Mouse (Mus musculus) ES-E14 (cell line): ENCODE data around the gene Mbd5. TPM values are rescaled to one million over a fixed set of nuclear protein-coding genes. Genes with fewer than 3 reads are reported as not detected.

Source experiments
- DNase-seq: peaks from one replicate; pipeline ENCODE4 v3.0.0-alpha.2; 2013; ENCODE audit warnings: low read depth, low spot score
- H3K27ac ChIP-seq: 2 replicates; pipeline ENCODE4 v1.5.1; 2012; ENCODE audit warnings: low read depth, mild to moderate bottlenecking, low read length, moderate library complexity, mixed read lengths; ENCODE audit not compliant: poor library complexity, insufficient read depth, severe bottlenecking
- H3K36me3 ChIP-seq: 2 replicates; pipeline ENCODE4 v1.6.1; 2012; ENCODE audit warnings: mild to moderate bottlenecking, low read length, moderate library complexity, mixed read lengths; ENCODE audit not compliant: control insufficient read depth, poor library complexity, insufficient read depth, severe bottlenecking
- H3K4me1 ChIP-seq, 2 experiments: fragments of 150-350 bp in 1 of 2; sonication (generic) in 1 of 2; 2 replicates each; pipeline ENCODE4 v1.6.1; 2012; ENCODE audit warnings: low read length in 2 of 2, mild to moderate bottlenecking in 1 of 2, mixed read lengths in 1 of 2; ENCODE audit not compliant: control insufficient read depth in 2 of 2, insufficient read depth in 2 of 2, poor library complexity in 1 of 2
- H3K4me3 ChIP-seq, 2 experiments: fragments of 150-350 bp in 1 of 2; sonication (generic) in 1 of 2; 2 replicates each; pipeline ENCODE4 v1.5.1; 2012; ENCODE audit warnings: low read length in 2 of 2, low read depth in 1 of 2, mild to moderate bottlenecking in 1 of 2, mixed read lengths in 1 of 2; ENCODE audit not compliant: insufficient read depth in 1 of 2, poor library complexity in 1 of 2, severe bottlenecking in 1 of 2
- H3K9ac ChIP-seq: 2 replicates; pipeline ENCODE4 v1.6.1; 2012; ENCODE audit warnings: low read depth, mild to moderate bottlenecking, low read length, mixed read lengths; ENCODE audit not compliant: poor library complexity, insufficient read depth, severe bottlenecking
- H3K9me3 ChIP-seq: fragments of 150-350 bp; sonication (generic); 2 replicates; pipeline ENCODE4 v1.6.1; 2012; ENCODE audit warnings: low read depth, mild to moderate bottlenecking, low read length; ENCODE audit not compliant: control insufficient read depth, insufficient read depth
- CHD2 ChIP-seq: IDR thresholded peaks from 2 replicates; pipeline ENCODE4 v1.6.1; 2014; ENCODE audit warnings: mild to moderate bottlenecking, low read depth, low read length, inconsistent platforms
- HCFC1 ChIP-seq: IDR thresholded peaks from 2 replicates; pipeline ENCODE4 v1.6.1; 2012; ENCODE audit warnings: low read length, inconsistent platforms, borderline replicate concordance; ENCODE audit not compliant: insufficient read depth
- MAFK ChIP-seq: IDR thresholded peaks from 2 replicates; pipeline ENCODE4 v1.6.1; 2014; ENCODE audit warnings: mild to moderate bottlenecking, low read depth, low read length, inconsistent platforms; ENCODE audit not compliant: insufficient read depth
- ZC3H11A ChIP-seq: IDR thresholded peaks from 2 replicates; pipeline ENCODE4 v1.6.1; 2012; ENCODE audit warnings: low read depth, mild to moderate bottlenecking, inconsistent platforms, low read length, borderline replicate concordance
- ZNF384 ChIP-seq: IDR thresholded peaks from 2 replicates; pipeline ENCODE4 v1.6.1; 2012; ENCODE audit warnings: low read depth, low read length, inconsistent platforms
- in situ Hi-C, 2 experiments: fragments of 600-800 bp; cut with MboI; formaldehyde crosslinking; loops; one replicate each; pipeline ENCODE4 v1.15.1; 2025; ENCODE audit warnings: low sequenced_read_pairs in 2 of 2, inconsistent platforms in 1 of 2; ENCODE audit not compliant: unreplicated experiment in 2 of 2
- total RNA-seq: library from RNA; depleted of rRNA; stranded (reverse); fragments of 300-350 nt; gene quantifications from 2 replicates; pipeline ENCODE4 v1.2.3, GENCODE M21; 2012

Gene Mbd5
- total RNA-seq, 1 experiment, result 12.3 TPM

- H3K36me3 ChIP-seq, result no peaks in the 10 kb centered on the region
- DNase-seq, result no peak
- no peaks in the 10 kb centered on the region for H3K9me3 ChIP-seq
- in situ Hi-C loops, result no loop called here
- no peak for TF ChIP-seq CHD2
- no peak overlapping the region for H3K9ac ChIP-seq
- H3K27ac ChIP-seq, result no peak overlapping the region
- H3K4me3 ChIP-seq, result no peak overlapping the region
- 0 out of 4 replicates have a peak, but pooled peaks cover 0 to 2% of the 10 kb centered on the region in 2 experiments for H3K4me1 ChIP-seq
These were observed 7.3 kb downstream of the Mbd5 start for GRCm38 (mm10) chr2:48956591-48956990.

DNA sequence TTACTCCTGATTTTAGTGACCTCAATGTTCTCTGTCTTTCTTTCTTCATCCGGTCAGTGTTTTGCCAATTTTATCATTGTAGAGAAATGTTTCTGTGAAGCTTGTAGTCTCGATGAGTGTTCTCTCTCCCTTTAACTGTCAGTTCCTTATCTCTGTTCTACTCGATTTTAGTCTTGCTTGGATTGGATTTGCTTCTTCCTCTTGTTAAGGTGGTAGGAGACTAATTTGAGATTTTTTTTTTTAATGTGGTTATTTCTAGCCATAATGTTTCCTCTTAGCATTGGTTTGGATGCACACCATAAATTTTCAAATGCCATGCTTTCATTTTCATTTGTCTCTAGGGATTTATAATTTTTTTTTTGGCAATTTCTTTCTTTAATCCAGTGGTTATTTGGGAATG is 29.6 kb downstream of the Mbd5 start:
- no peak overlapping the region for H3K9ac ChIP-seq
- DNase-seq, result no peak
- TF ChIP-seq HCFC1, result no peak
- TF ChIP-seq ZC3H11A, result no peak
- TF ChIP-seq ZNF384, result no peak
- TF ChIP-seq CHD2, result no peak
- TF ChIP-seq MAFK, result no peak
- H3K4me3 ChIP-seq, result no peak overlapping the region
- H3K36me3 ChIP-seq, result no peaks in the 10 kb centered on the region
- H3K27ac ChIP-seq, result no peak overlapping the region
- H3K9me3 ChIP-seq, result no peaks in the 10 kb centered on the region
- no peaks in the 10 kb centered on the region for H3K4me1 ChIP-seq
- in situ Hi-C loops, result no loop called here

DNA sequence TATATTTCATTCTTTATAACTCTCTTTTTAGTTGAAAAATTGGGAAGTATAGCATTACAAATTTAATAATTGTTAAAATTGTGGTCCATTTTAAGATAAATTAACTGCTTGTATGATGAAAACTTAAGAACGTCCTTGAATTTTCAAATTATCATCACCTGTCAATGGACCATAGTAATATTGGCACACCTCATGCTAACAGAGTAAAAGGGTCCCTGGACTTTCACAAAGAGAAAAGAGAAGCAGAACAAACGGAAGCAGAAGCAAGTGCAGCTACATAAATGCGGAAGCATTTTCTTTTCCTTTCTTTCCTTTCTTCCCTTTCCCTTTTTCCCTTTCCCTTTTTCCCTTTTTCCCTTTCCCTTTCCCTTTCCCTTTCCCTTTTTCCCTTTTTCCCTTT is 41.0 kb downstream of the Mbd5 start:
- no peak overlapping the region for H3K27ac ChIP-seq
- in situ Hi-C loops, result no loop called here
- H3K4me3 ChIP-seq, result no peak overlapping the region
- no peak for DNase-seq
- no peaks in the 10 kb centered on the region for H3K9me3 ChIP-seq
- TF ChIP-seq MAFK, result no peak
- TF ChIP-seq CHD2, result no peak
- TF ChIP-seq HCFC1, result no peak
- no peak for TF ChIP-seq ZC3H11A
- no peaks in the 10 kb centered on the region for H3K36me3 ChIP-seq
- H3K4me1 ChIP-seq, result no peaks in the 10 kb centered on the region
- H3K9ac ChIP-seq, result no peak overlapping the region

DNA sequence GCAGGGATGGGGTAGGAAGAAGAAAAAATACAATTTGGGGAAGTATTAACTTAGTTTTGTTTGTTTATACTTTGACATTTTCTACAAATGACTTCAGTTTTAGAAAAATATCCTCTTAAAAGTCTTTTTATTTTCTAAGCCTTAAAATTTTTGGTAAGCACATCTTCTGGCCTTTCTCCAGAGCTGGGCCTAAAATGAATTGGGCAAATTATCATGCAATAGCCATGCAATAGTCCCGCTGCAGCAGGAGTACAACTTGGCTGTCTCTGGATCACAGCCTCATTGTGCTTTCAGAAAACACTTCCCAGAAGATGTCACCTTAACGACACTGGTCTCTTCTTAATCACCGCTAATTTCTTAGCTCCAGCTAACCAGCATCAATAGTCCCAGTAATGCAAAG is 91.2 kb downstream of the Mbd5 start:
- no peaks in the 10 kb centered on the region for H3K9me3 ChIP-seq
- TF ChIP-seq CHD2 (no peak), HCFC1 (no peak), ZNF384 (no peak), MAFK (no peak), ZC3H11A (no peak)

DNA sequence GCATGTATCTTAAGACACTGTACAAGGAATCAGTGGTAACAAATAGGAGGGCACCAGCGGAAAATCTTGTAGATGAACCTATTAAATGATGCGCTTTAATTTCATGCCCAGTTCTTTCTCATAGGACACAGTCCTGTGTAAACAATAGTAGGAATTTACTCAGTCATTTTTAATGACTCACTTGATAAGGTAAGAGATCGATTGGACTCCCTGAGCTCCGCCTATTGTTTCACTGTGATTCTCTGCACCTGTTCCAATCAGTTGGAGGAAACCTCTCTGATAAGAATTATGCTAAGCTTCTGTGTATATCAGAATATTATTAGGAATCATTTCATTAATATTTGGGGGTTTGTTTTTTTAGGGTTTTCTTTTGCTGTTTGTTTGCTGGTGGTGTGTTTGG is 100.7 kb downstream of the Mbd5 start:
- Histone ChIP-seq H3K9me3 (no peaks in the 10 kb centered on the region), H3K4me3 (no peak overlapping the region), H3K27ac (no peak overlapping the region), H3K36me3 (no peaks in the 10 kb centered on the region), H3K9ac (no peak overlapping the region), H3K4me1 (no peaks in the 10 kb centered on the region)
- TF ChIP-seq HCFC1, result no peak
- no peak for TF ChIP-seq ZC3H11A
- TF ChIP-seq MAFK, result no peak
- TF ChIP-seq CHD2, result no peak
- no peak for TF ChIP-seq ZNF384
- in situ Hi-C loops, result no loop called here
- no peak for DNase-seq

More for the DNA sequence above, 91.2 kb downstream of the Mbd5 start:
- Histone ChIP-seq H3K27ac (no peak overlapping the region), H3K4me1 (no peaks in the 10 kb centered on the region), H3K36me3 (no peaks in the 10 kb centered on the region), H3K4me3 (no peak overlapping the region), H3K9ac (no peak overlapping the region)
- in situ Hi-C loops, result no loop called here
- DNase-seq, result no peak
